Mouse (Mus musculus) CD4-positive, CD25-positive, alpha-beta regulatory T cell, adult 2 months (primary cell): Measurements from ENCODE around the gene Rpl13a.
"Not testable (repeated sequence)": the region's sequence is repeated elsewhere in the genome, so short reads cannot be mapped to it uniquely, and the experiment has no call there.

Experiments used
- DNase-seq: peaks from one replicate; pipeline ENCODE4 v3.0.0-alpha.2; 2012; ENCODE audit warnings: low read depth, low spot score

The Rpl13a gene

GRCm38 (mm10) chr7:45118336-45118735, 10.2 kb downstream of the Rpl13a start:
- no peak for DNase-seq

GRCm38 (mm10) chr7:45117566-45117965, 11.0 kb downstream of the Rpl13a start:
- no peak for DNase-seq

GRCm38 (mm10) chr7:45113476-45113875, 15.1 kb downstream of the Rpl13a start:
- DNase-seq, result no peak

- no peak for DNase-seq
Measured at GRCm38 (mm10) chr7:45112529-45112928, 16.0 kb downstream of the Rpl13a start.

- DNase-seq, result no peak
Measured at GRCm38 (mm10) chr7:45111940-45112339, 16.6 kb downstream of the Rpl13a start.

GRCm38 (mm10) chr7:45110089-45110488, 18.5 kb downstream of the Rpl13a start:
- DNase-seq, result not testable (repeated sequence)

- no peak for DNase-seq
Measured at GRCm38 (mm10) chr7:45107052-45107645, 21.4 kb downstream of the Rpl13a start.

- no peak for DNase-seq
Measured at GRCm38 (mm10) chr7:45106441-45106840, 22.1 kb downstream of the Rpl13a start.

GRCm38 (mm10) chr7:45105491-45105890, 23.1 kb downstream of the Rpl13a start:
- no peak for DNase-seq

GRCm38 (mm10) chr7:45104941-45105340, 23.6 kb downstream of the Rpl13a start:
- DNase-seq, result no peak

- no peak for DNase-seq
Measured at GRCm38 (mm10) chr7:45103652-45104180, 24.8 kb downstream of the Rpl13a start, which contains the start of gene Fcgrt. TSS of gene Fcgrt (minus strand) at chr7:45103851.

GRCm38 (mm10) chr7:45102940-45103585, 25.5 kb downstream of the Rpl13a start:
- no peak for DNase-seq

- DNase-seq, result no peak
Measured at GRCm38 (mm10) chr7:45102441-45102840, 26.1 kb downstream of the Rpl13a start.

GRCm38 (mm10) chr7:45100046-45100445, 28.5 kb downstream of the Rpl13a start:
- DNase-seq, result no peak

GRCm38 (mm10) chr7:45098541-45099240, 29.9 kb downstream of the Rpl13a start:
- DNase-seq, result peak; percentile 46

- no peak for DNase-seq
Measured at GRCm38 (mm10) chr7:45097479-45097878, 31.1 kb downstream of the Rpl13a start.

GRCm38 (mm10) chr7:45095965-45096364, 32.6 kb downstream of the Rpl13a start:
- DNase-seq, result not testable (repeated sequence)

- no peak for DNase-seq
Measured at GRCm38 (mm10) chr7:45095367-45095766, 33.2 kb downstream of the Rpl13a start.

GRCm38 (mm10) chr7:45094121-45094520, 34.4 kb downstream of the Rpl13a start:
- DNase-seq, result no peak

- DNase-seq, result peak; percentile 58
Measured at GRCm38 (mm10) chr7:45093516-45093905, 35.0 kb downstream of the Rpl13a start.

GRCm38 (mm10) chr7:45092828-45093515, 35.6 kb downstream of the Rpl13a start:
- DNase-seq, result no peak

- DNase-seq, result no peak
Measured at GRCm38 (mm10) chr7:45092048-45092447, 36.5 kb downstream of the Rpl13a start, which contains the start of gene Rcn3. TSS of gene Rcn3 (minus strand) at chr7:45092221.
